Mouse (Mus musculus): ENCODE results near the gene Map2k6. TPM values are rescaled to one million over a fixed set of nuclear protein-coding genes. Genes with fewer than 3 reads are reported as not detected.

The Map2k6 gene
- polyA plus RNA-seq, 1 experiment from 2014 or later, result 54.0 TPM

- H3K36me3 ChIP-seq (replicated peaks; ENCODE audit: control insufficient read depth, insufficient read depth, low read depth, low read length), result no peaks in the 10 kb centered on the region
- DNase-seq (ENCODE audit: low spot score), result peak; percentile 30
- no peak overlapping the region for H3K4me2 ChIP-seq (ENCODE audit: low read depth, low read length)
- H3K9ac ChIP-seq (replicated peaks; ENCODE audit: low read length), result no peak overlapping the region; the same call in 1 of the 2 replicates
- no peaks in the 10 kb centered on the region for H3K4me1 ChIP-seq (ENCODE audit: control insufficient read depth, insufficient read depth, low read length)
- H3K27ac ChIP-seq (replicated peaks; ENCODE audit: low read depth, low read length), result no peak overlapping the region
- ATAC-seq (replicated peaks; ENCODE audit: insufficient number of reproducible peaks, low FRiP score, low TSS enrichment, low read depth), result no peak
- 15% methylated on average over 15 of the region's 15 CpGs for WGBS
- no peaks in the 10 kb centered on the region for H3K27me3 ChIP-seq (ENCODE audit: control insufficient read depth, insufficient read depth, low read length)
- no peak overlapping the region for H3K4me3 ChIP-seq (ENCODE audit: low read depth, low read length)
- no peaks in the 10 kb centered on the region for H3K9me3 ChIP-seq (replicated peaks; ENCODE audit: control insufficient read depth, low read length)
These were observed 29.5 kb upstream of the Map2k6 start for GRCm38 (mm10) chr11:110369312-110370019.

GRCm38 (mm10) chr11:110371827-110372226 lies 27.1 kb upstream of the Map2k6 start:
- ATAC-seq (replicated peaks; ENCODE audit: insufficient number of reproducible peaks, low FRiP score, low TSS enrichment, low read depth), result no peak
- WGBS, result 56% methylated on average over 8 of the region's 8 CpGs
- DNase-seq (ENCODE audit: low spot score), result no peak

GRCm38 (mm10) chr11:110372266-110372954 lies 26.5 kb upstream of the Map2k6 start:
- no peaks in the 10 kb centered on the region for H3K36me3 ChIP-seq (replicated peaks; ENCODE audit: control insufficient read depth, insufficient read depth, low read depth, low read length)
- ATAC-seq (replicated peaks; ENCODE audit: insufficient number of reproducible peaks, low FRiP score, low TSS enrichment, low read depth) (no peak), DNase-seq (ENCODE audit: low spot score) (no peak)
- WGBS, result 79% methylated on average over 15 of the region's 15 CpGs
- H3K4me2 ChIP-seq (ENCODE audit: low read depth, low read length), result no peak overlapping the region
- no peak overlapping the region for H3K9ac ChIP-seq (replicated peaks; ENCODE audit: low read length)
- no peak overlapping the region for H3K4me3 ChIP-seq (ENCODE audit: low read depth, low read length)
- H3K4me1 ChIP-seq (ENCODE audit: control insufficient read depth, insufficient read depth, low read length), result no peaks in the 10 kb centered on the region
- no peak overlapping the region for H3K27ac ChIP-seq (replicated peaks; ENCODE audit: low read depth, low read length)
- H3K9me3 ChIP-seq (replicated peaks; ENCODE audit: control insufficient read depth, low read length), result no peaks in the 10 kb centered on the region
- H3K27me3 ChIP-seq (ENCODE audit: control insufficient read depth, insufficient read depth, low read length), result no peaks in the 10 kb centered on the region

More at GRCm38 (mm10) chr11:110371827-110372226, 27.1 kb upstream of the Map2k6 start:
- Histone ChIP-seq H3K9me3 (replicated peaks; ENCODE audit: control insufficient read depth, low read length) (no peaks in the 10 kb centered on the region), H3K27me3 (ENCODE audit: control insufficient read depth, insufficient read depth, low read length) (no peaks in the 10 kb centered on the region), H3K4me3 (ENCODE audit: low read depth, low read length) (no peak overlapping the region), H3K9ac (replicated peaks; ENCODE audit: low read length) (no peak overlapping the region), H3K36me3 (replicated peaks; ENCODE audit: control insufficient read depth, insufficient read depth, low read depth, low read length) (no peaks in the 10 kb centered on the region), H3K4me1 (ENCODE audit: control insufficient read depth, insufficient read depth, low read length) (no peaks in the 10 kb centered on the region), H3K27ac (replicated peaks; ENCODE audit: low read depth, low read length) (no peak overlapping the region), H3K4me2 (ENCODE audit: low read depth, low read length) (no peak overlapping the region)

- no peak overlapping the region for H3K4me2 ChIP-seq (ENCODE audit: low read depth, low read length)
- ATAC-seq (replicated peaks; ENCODE audit: insufficient number of reproducible peaks, low FRiP score, low TSS enrichment, low read depth) (no peak), DNase-seq (ENCODE audit: low spot score) (no peak)
These were observed 24.9 kb upstream of the Map2k6 start for GRCm38 (mm10) chr11:110374036-110374435.

GRCm38 (mm10) chr11:110379661-110380309 lies 19.1 kb upstream of the Map2k6 start:
- DNase-seq (ENCODE audit: low spot score), result peak; percentile 71
- ATAC-seq (replicated peaks; ENCODE audit: insufficient number of reproducible peaks, low FRiP score, low TSS enrichment, low read depth), result peak; percentile 83
- Histone ChIP-seq H3K9ac (replicated peaks; ENCODE audit: low read length) (peak overlapping the region; percentile 51), H3K27ac (replicated peaks; ENCODE audit: low read depth, low read length) (0 out of 2 replicates have a peak overlapping the region, but pooled peaks have one; percentile 44), H3K4me2 (ENCODE audit: low read depth, low read length) (peak overlapping the region; percentile 71), H3K9me3 (replicated peaks; ENCODE audit: control insufficient read depth, low read length) (no peaks in the 10 kb centered on the region), H3K36me3 (replicated peaks; ENCODE audit: control insufficient read depth, insufficient read depth, low read depth, low read length) (no peaks in the 10 kb centered on the region), H3K4me1 (ENCODE audit: control insufficient read depth, insufficient read depth, low read length) (0 out of 2 replicates have a peak, but pooled peaks cover 2% of the 10 kb centered on the region), H3K27me3 (ENCODE audit: control insufficient read depth, insufficient read depth, low read length) (no peaks in the 10 kb centered on the region), H3K4me3 (ENCODE audit: low read depth, low read length) (peak overlapping the region; percentile 26)
- WGBS, result 11% methylated on average over 20 of the region's 20 CpGs

More at GRCm38 (mm10) chr11:110374036-110374435, 24.9 kb upstream of the Map2k6 start:
- Histone ChIP-seq H3K27ac (replicated peaks; ENCODE audit: low read depth, low read length) (no peak overlapping the region), H3K4me1 (ENCODE audit: control insufficient read depth, insufficient read depth, low read length) (no peaks in the 10 kb centered on the region), H3K4me3 (ENCODE audit: low read depth, low read length) (no peak overlapping the region), H3K27me3 (ENCODE audit: control insufficient read depth, insufficient read depth, low read length) (no peaks in the 10 kb centered on the region), H3K9ac (replicated peaks; ENCODE audit: low read length) (no peak overlapping the region), H3K36me3 (replicated peaks; ENCODE audit: control insufficient read depth, insufficient read depth, low read depth, low read length) (no peaks in the 10 kb centered on the region), H3K9me3 (replicated peaks; ENCODE audit: control insufficient read depth, low read length) (no peaks in the 10 kb centered on the region)
- 86% methylated on average over 9 of the region's 9 CpGs for WGBS

DNA sequence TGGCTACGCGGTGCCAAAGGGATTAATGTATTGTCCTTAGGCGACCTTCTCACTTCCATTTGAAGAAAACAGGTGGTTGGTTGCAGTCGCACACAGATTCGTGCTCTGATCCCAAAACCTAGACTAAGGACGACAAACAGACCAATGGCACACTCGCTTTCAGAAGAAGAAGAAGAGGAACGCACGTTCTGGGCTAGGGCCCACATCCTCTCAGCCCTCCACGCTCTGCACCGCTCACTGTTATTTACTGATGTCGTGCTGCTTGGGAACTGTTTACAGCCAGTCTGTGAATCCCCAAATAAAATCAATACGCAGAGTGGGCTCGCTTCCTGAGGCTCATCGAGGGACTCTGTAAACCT lies 18.6 kb upstream of the Map2k6 start:
- peak overlapping the region; percentile 71 for H3K4me2 ChIP-seq (ENCODE audit: low read depth, low read length)
- DNase-seq (ENCODE audit: low spot score), result no peak
- no peaks in the 10 kb centered on the region for H3K36me3 ChIP-seq (replicated peaks; ENCODE audit: control insufficient read depth, insufficient read depth, low read depth, low read length)
- no peaks in the 10 kb centered on the region for H3K9me3 ChIP-seq (replicated peaks; ENCODE audit: control insufficient read depth, low read length)
- no peak overlapping the region for H3K27ac ChIP-seq (replicated peaks; ENCODE audit: low read depth, low read length)
- no peaks in the 10 kb centered on the region for H3K27me3 ChIP-seq (ENCODE audit: control insufficient read depth, insufficient read depth, low read length)
- H3K4me3 ChIP-seq (ENCODE audit: low read depth, low read length), result peak overlapping the region; percentile 26
- 0 out of 2 replicates have a peak, but pooled peaks cover 2% of the 10 kb centered on the region for H3K4me1 ChIP-seq (ENCODE audit: control insufficient read depth, insufficient read depth, low read length)
- WGBS, result 33% methylated on average over 15 of the region's 15 CpGs
- H3K9ac ChIP-seq (replicated peaks; ENCODE audit: low read length), result peak overlapping the region; percentile 51
- ATAC-seq (replicated peaks; ENCODE audit: insufficient number of reproducible peaks, low FRiP score, low TSS enrichment, low read depth), result no peak

DNA sequence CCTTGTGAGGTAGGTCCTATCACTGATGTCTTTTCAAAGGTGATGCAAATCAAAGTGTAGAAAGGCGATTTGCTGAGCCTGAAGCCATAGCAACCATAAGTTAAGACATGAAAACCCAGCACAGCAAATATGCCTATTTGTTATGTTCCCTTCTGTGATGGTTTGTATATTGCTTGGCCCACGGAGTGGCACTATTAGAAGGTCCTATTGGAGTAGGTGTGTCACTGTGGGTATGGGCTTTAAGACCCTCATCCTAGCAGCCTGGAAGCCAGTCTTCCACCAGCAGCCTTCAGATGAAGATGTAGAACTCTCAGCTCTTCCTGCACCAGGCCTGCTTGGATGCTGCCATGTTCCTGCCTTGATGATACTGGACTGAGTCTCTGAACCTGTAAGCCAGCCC lies 13.4 kb upstream of the Map2k6 start:
- WGBS, result 90% methylated on average over 2 of the region's 2 CpGs
- H3K9me3 ChIP-seq (replicated peaks; ENCODE audit: control insufficient read depth, low read length), result no peaks in the 10 kb centered on the region
- no peak overlapping the region for H3K27ac ChIP-seq (replicated peaks; ENCODE audit: low read depth, low read length)
- no peak overlapping the region for H3K4me2 ChIP-seq (ENCODE audit: low read depth, low read length)
- DNase-seq (ENCODE audit: low spot score) (no peak), ATAC-seq (replicated peaks; ENCODE audit: insufficient number of reproducible peaks, low FRiP score, low TSS enrichment, low read depth) (no peak)
- H3K4me1 ChIP-seq (ENCODE audit: control insufficient read depth, insufficient read depth, low read length), result no peaks in the 10 kb centered on the region
- no peak overlapping the region for H3K4me3 ChIP-seq (ENCODE audit: low read depth, low read length)
- H3K9ac ChIP-seq (replicated peaks; ENCODE audit: low read length), result no peak overlapping the region
- no peaks in the 10 kb centered on the region for H3K27me3 ChIP-seq (ENCODE audit: control insufficient read depth, insufficient read depth, low read length)
- H3K36me3 ChIP-seq (replicated peaks; ENCODE audit: control insufficient read depth, insufficient read depth, low read depth, low read length), result no peaks in the 10 kb centered on the region

GRCm38 (mm10) chr11:110392763-110393162 lies 6.2 kb upstream of the Map2k6 start:
- no peak overlapping the region for H3K4me2 ChIP-seq (ENCODE audit: low read depth, low read length)
- no peaks in the 10 kb centered on the region for H3K9me3 ChIP-seq (replicated peaks; ENCODE audit: control insufficient read depth, low read length)
- ATAC-seq (replicated peaks; ENCODE audit: insufficient number of reproducible peaks, low FRiP score, low TSS enrichment, low read depth) (no peak), DNase-seq (ENCODE audit: low spot score) (no peak)
- no peaks in the 10 kb centered on the region for H3K4me1 ChIP-seq (ENCODE audit: control insufficient read depth, insufficient read depth, low read length)
- no peak overlapping the region for H3K9ac ChIP-seq (replicated peaks; ENCODE audit: low read length)
- H3K36me3 ChIP-seq (replicated peaks; ENCODE audit: control insufficient read depth, insufficient read depth, low read depth, low read length), result no peaks in the 10 kb centered on the region
- H3K27ac ChIP-seq (replicated peaks; ENCODE audit: low read depth, low read length), result no peak overlapping the region
- H3K4me3 ChIP-seq (ENCODE audit: low read depth, low read length), result no peak overlapping the region
- H3K27me3 ChIP-seq (ENCODE audit: control insufficient read depth, insufficient read depth, low read length), result no peaks in the 10 kb centered on the region
- 67% methylated on average over 3 of the region's 3 CpGs for WGBS
